Mouse (Mus musculus) heart, adult 2 months (tissue): ENCODE results near the gene Erich3.

Source experiments
- CTCF ChIP-seq: fragments of 200-600 bp; IDR thresholded peaks from 2 replicates; pipeline ENCODE4 v1.8.1; 2022; ENCODE audit warnings: antibody characterized with exemption, mild to moderate bottlenecking, moderate library complexity
- EP300 ChIP-seq: fragments of 200-500 bp; IDR thresholded peaks from 2 replicates; pipeline ENCODE4 v1.6.1; 2011; ENCODE audit warnings: low read depth, low read length, control low read depth; ENCODE audit not compliant: insufficient read depth
- POLR2A ChIP-seq: fragments of 200-500 bp; IDR thresholded peaks from 2 replicates; pipeline ENCODE4 v1.6.1; 2011; ENCODE audit warnings: mild to moderate bottlenecking, low read depth, low read length, control low read depth; ENCODE audit not compliant: insufficient read depth

- no peak for TF ChIP-seq POLR2A
- no peak for TF ChIP-seq CTCF
- TF ChIP-seq EP300, result no peak
These were observed 152.6 kb downstream of the Erich3 start for GRCm38 (mm10) chr3:154816231-154816630.
